Mouse (Mus musculus) spleen, adult 2 months (tissue): ENCODE results near the gene Supt3.

ENCODE experiments used
- CTCF ChIP-seq: fragments of 200-500 bp; IDR thresholded peaks from 2 replicates; pipeline ENCODE4 v1.5.1; 2011; ENCODE audit warnings: mild to moderate bottlenecking, inconsistent platforms; ENCODE audit not compliant: insufficient read depth, insufficient read length, insufficient replicate concordance; ENCODE audit errors: extremely low read depth
- POLR2A ChIP-seq: fragments of 200-500 bp; IDR thresholded peaks from 2 replicates; pipeline ENCODE4 v1.6.1; 2011; ENCODE audit warnings: low read depth, low read length, inconsistent platforms

DNA sequence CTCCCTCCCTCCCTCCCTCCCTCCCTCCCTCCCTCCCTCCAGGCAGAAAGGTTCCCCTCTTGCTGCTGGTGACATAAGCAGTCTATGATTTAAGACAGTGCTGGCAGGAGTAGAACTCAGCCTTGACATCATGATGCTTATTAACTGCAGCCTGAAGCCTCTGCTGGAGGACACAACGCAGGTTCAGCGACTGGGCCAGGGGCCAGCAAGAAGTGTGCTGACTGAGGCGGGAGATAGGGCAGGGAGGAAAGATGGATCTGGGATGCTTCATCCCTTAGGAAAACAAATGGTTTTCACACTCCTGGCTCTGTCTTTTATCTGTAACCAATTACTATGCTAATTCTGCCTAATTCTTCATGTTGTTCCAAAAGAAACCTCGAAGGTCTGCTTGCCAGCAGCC lies 388.8 kb downstream of the Supt3 start:
- TF ChIP-seq CTCF, result no peak
- TF ChIP-seq POLR2A, result no peak
